Mouse (Mus musculus) intestine, embryonic 14.5 days (tissue): Measurements from ENCODE around the gene Cops6. TPM values are rescaled to one million over a fixed set of nuclear protein-coding genes. Genes with fewer than 3 reads are reported as not detected.

Experiments
- ATAC-seq: fragments of 200-750 bp; cut with Nextera tagmentation; replicated peaks from 2 replicates; pipeline ENCODE4 v1.8.0; 2017; ENCODE audit warnings: low read depth, moderate number of reproducible peaks, moderate TSS enrichment, moderate library complexity; ENCODE audit not compliant: low FRiP score, low TSS enrichment
- DNase-seq: peaks from one replicate; pipeline ENCODE4 v3.0.0-alpha.2; 2018; ENCODE audit warnings: low spot score
- H3K27ac ChIP-seq: fragments of 300-500 bp; sonication (generic); 2 replicates; pipeline ENCODE4 v1.5.1; 2014; ENCODE audit warnings: low read depth, mild to moderate bottlenecking, control low read depth
- H3K27me3 ChIP-seq: fragments of 300-500 bp; sonication (generic); replicated peaks from 2 replicates; pipeline ENCODE4 v1.6.1; 2014; ENCODE audit warnings: low read length, control low read depth; ENCODE audit not compliant: control insufficient read depth, insufficient read depth
- H3K36me3 ChIP-seq: fragments of 300-500 bp; sonication (generic); 2 replicates; pipeline ENCODE4 v1.6.1; 2014; ENCODE audit warnings: low read length, control low read depth; ENCODE audit not compliant: control insufficient read depth, insufficient read depth
- H3K4me1 ChIP-seq: fragments of 300-500 bp; sonication (generic); replicated peaks from 2 replicates; pipeline ENCODE4 v1.6.1; 2014; ENCODE audit warnings: low read length, control low read depth, mixed read lengths; ENCODE audit not compliant: control insufficient read depth, insufficient read depth
- H3K4me2 ChIP-seq: fragments of 300-500 bp; sonication (generic); 2 replicates; pipeline ENCODE4 v1.6.1; 2014; ENCODE audit warnings: low read length
- H3K4me3 ChIP-seq: fragments of 300-500 bp; sonication (generic); 2 replicates; pipeline ENCODE4 v1.5.1; 2014; ENCODE audit warnings: low read depth, low read length, control low read depth, mixed read lengths
- H3K9ac ChIP-seq: fragments of 300-500 bp; sonication (generic); 2 replicates; pipeline ENCODE4 v1.6.1; 2014; ENCODE audit warnings: mild to moderate bottlenecking, low read length
- H3K9me3 ChIP-seq: fragments of 300-500 bp; sonication (generic); 2 replicates; pipeline ENCODE4 v1.6.1; 2016; ENCODE audit warnings: low read length, control low read depth; ENCODE audit not compliant: control insufficient read depth
- WGBS: fragments of 180-500 bp; shearing (Covaris S2); extraction: QIAGEN DNeasy Blood & Tissue Kit; methylation state at CpG from one replicate; pipeline ENCODE4 v1.1.7; 2014; 5-methylcytosine and 5-hydroxymethylcytosine counted together
- polyA plus RNA-seq: library from polyadenylated mRNA; unstranded; fragments of >200 nt; fragmentation: Nextera tagmentation; extraction: Ambion mirVana; gene quantifications from 2 replicates; pipeline ENCODE4 v1.2.1, GENCODE M21; 2014

The Cops6 gene
- polyA plus RNA-seq, 1 experiment from 2014 or later = 250 TPM

- no peak overlapping the region for H3K4me3 ChIP-seq
- 71% methylated on average over 4 of the region's 4 CpGs for WGBS
- H3K27ac ChIP-seq = no peak overlapping the region
- H3K9me3 ChIP-seq = no peaks in the 10 kb centered on the region
- peaks cover 27% of the 10 kb centered on the region for H3K36me3 ChIP-seq
- H3K27me3 ChIP-seq = no peaks in the 10 kb centered on the region
- H3K4me1 ChIP-seq = no peaks in the 10 kb centered on the region
- no peak for ATAC-seq
- H3K9ac ChIP-seq = no peak overlapping the region
- DNase-seq = no peak
- H3K4me2 ChIP-seq = no peak overlapping the region
Measured at GRCm38 (mm10) chr5:138138585-138138984, 22.3 kb upstream of the Cops6 start.

DNA sequence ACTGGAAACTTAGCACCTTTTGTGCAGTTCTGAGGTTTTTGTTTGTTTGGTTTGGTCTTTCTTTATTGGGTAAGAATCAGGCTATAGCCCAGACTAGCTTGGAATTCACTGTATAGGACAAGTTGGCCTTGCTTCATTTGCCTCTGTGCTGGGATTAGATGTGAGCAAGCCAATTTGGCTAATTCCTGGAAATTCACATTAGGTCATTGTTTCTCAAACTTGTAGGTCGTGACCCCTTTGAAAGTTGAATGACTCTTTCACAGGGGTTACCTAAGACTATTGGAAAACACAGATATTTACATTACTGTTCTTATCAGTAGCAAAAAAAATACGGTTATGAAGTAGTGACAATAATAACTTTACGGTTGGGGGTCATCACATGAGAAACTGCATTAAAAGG lies 6.5 kb upstream of the Cops6 start:
- H3K27me3 ChIP-seq = no peaks in the 10 kb centered on the region
- no peaks in the 10 kb centered on the region for H3K9me3 ChIP-seq
- H3K4me2 ChIP-seq = peak overlapping the region; percentile 79
- no peak for DNase-seq
- no peak overlapping the region for H3K27ac ChIP-seq
- peak overlapping the region; percentile 96 for H3K4me3 ChIP-seq
- no peak for ATAC-seq
- peaks cover 28% of the 10 kb centered on the region for H3K36me3 ChIP-seq
- peaks cover 4% of the 10 kb centered on the region; the same call in 1 of the 2 replicates for H3K4me1 ChIP-seq
- peak overlapping the region; percentile 94 for H3K9ac ChIP-seq
- WGBS = 72% methylated on average over 3 of the region's 3 CpGs

DNA sequence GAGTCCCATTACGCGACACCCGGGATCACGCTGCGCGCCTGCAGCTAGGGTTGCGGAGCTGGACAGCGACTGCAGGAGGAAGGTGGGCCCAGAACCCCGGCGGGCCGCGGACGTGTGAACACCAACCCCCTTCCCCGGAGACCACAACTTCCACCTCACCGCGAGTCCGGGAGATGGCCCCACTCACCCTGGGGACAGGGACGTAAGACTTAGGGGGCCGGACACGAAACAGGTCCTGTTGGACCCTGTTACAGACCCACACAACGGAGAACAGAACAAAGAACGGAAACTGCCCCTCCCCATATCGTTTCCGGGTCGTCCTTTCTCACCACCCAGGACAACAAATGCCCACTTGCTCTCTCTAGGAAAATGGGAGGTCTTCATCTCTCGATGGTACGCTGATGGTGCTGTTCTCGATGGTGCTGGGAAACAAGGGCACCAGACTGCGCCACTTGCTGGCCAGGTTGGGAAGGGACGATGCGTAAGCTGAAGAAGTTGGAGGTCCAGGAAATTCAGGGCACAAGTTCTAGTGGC lies 5.4 kb upstream of the Cops6 start, which contains the start of gene Zfp113:
Gene Zfp113, minus strand, starts transcription at position 302 of the 534 bp plus-strand sequence.
- Histone ChIP-seq H3K4me1 (peaks cover 4% of the 10 kb centered on the region; the same call in 1 of the 2 replicates), H3K27ac (peak within 1 kb of the TSS; percentile 88), H3K9ac (peak within 1 kb of the TSS; percentile 94), H3K4me3 (peak within 1 kb of the TSS; percentile 96), H3K27me3 (no peaks in the 10 kb centered on the region), H3K36me3 (peaks cover 24% of the 10 kb centered on the region), H3K4me2 (peak within 1 kb of the TSS; percentile 79), H3K9me3 (no peaks in the 10 kb centered on the region)
- DNase-seq (peak; percentile 95), ATAC-seq (peak; percentile 97)
- under 1% methylated on average over 31 of the region's 31 CpGs for WGBS

DNA sequence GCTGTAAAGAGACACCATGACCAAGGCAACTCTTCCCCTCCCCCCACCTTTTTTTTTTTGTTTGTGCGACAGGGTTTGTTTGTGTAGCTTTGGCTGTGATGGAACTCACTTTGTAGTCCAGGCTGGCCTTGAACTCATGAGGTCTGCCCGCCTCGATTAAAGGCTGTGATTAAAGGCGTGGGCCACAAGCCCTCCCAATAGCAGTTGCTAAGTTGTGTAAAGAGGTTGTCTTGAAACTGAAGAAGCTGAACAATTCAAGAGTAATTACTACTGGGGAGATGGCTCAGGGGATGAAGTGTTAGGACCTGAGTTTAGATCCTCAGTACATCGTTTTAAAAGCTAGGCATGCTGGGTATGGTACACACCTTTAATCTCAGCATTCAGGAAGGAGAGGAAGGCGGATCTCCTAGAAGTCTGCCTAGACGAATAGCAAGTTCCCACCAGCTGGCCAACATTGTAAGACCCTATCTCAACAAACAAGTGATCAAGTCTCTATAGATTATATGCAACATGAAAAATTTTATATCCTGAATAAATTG lies 578 bp upstream of the Cops6 start:
- H3K4me3 ChIP-seq = peak overlapping the region; percentile 73
- no peak overlapping the region; the same call in 1 of the 2 replicates for H3K27ac ChIP-seq
- 65% methylated on average over 7 of the region's 7 CpGs for WGBS
- no peak for DNase-seq
- H3K9me3 ChIP-seq = no peaks in the 10 kb centered on the region
- peaks cover 8% of the 10 kb centered on the region for H3K4me1 ChIP-seq
- H3K36me3 ChIP-seq = peaks cover 28% of the 10 kb centered on the region
- ATAC-seq = 0 out of 2 replicates have a peak, but pooled peaks have one; percentile 9
- H3K9ac ChIP-seq = 0 out of 2 replicates have a peak overlapping the region, but pooled peaks have one; percentile 12
- no peaks in the 10 kb centered on the region for H3K27me3 ChIP-seq
- peak overlapping the region; percentile 85 for H3K4me2 ChIP-seq

GRCm38 (mm10) chr5:138163046-138163445 lies 2.2 kb downstream of the Cops6 start:
- ATAC-seq = no peak
- no peak for DNase-seq
- H3K4me1 ChIP-seq = peaks cover 8% of the 10 kb centered on the region
- H3K9ac ChIP-seq = no peak overlapping the region
- H3K4me2 ChIP-seq = no peak overlapping the region
- peaks cover 56% of the 10 kb centered on the region for H3K36me3 ChIP-seq
- H3K4me3 ChIP-seq = no peak overlapping the region
- H3K27ac ChIP-seq = no peak overlapping the region
- WGBS = 69% methylated on average over 6 of the region's 6 CpGs
- H3K27me3 ChIP-seq = no peaks in the 10 kb centered on the region
- H3K9me3 ChIP-seq = no peaks in the 10 kb centered on the region

DNA sequence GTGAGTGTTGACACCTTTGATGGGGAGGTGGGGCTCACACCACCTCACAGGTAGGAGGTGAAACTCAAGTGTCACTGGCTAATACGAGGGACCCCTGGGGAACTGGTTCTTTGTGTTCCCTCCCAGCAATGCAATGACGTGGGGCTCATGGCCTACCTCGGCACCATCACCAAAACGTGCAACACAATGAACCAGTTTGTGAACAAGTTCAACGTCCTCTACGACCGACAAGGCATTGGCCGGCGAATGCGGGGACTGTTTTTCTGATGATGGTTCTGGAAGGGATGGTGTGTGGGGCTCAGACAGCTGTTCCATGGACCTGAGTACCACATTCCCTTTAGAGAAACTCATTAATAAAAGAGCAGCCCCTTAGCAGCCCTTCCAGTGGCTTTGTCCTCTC lies 2.7 kb downstream of the Cops6 start:
- Histone ChIP-seq H3K27me3 (no peaks in the 10 kb centered on the region), H3K4me2 (no peak overlapping the region), H3K4me1 (peaks cover 8% of the 10 kb centered on the region), H3K36me3 (peaks cover 61% of the 10 kb centered on the region), H3K9me3 (no peaks in the 10 kb centered on the region), H3K9ac (no peak overlapping the region), H3K4me3 (no peak overlapping the region), H3K27ac (no peak overlapping the region)
- 67% methylated on average over 10 of the region's 10 CpGs for WGBS
- ATAC-seq = no peak
- no peak for DNase-seq

DNA sequence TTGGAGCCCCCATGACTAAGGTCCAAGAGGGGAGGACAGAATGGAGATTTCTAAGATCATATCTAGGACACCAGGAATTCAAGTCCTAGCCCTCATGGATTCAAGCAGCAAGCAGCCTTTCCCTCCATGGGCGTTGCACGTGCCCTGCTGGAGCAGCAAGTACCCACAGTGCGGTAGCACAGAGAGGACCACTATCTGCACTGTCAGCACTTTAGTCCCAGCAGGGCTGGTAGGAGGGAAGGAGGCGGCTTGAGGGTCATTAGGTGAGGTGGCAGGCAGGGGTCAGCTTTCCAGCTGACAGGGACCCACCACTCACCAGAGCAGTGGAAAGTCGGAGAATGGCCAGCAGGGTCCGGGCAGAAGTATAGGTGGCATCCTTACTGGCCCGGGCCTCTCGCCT lies 4.7 kb downstream of the Cops6 start:
- Histone ChIP-seq H3K9me3 (no peaks in the 10 kb centered on the region), H3K4me3 (no peak overlapping the region), H3K4me2 (no peak overlapping the region), H3K4me1 (peaks cover 18% of the 10 kb centered on the region), H3K27ac (no peak overlapping the region), H3K27me3 (no peaks in the 10 kb centered on the region), H3K36me3 (peaks cover 74% of the 10 kb centered on the region), H3K9ac (no peak overlapping the region)
- ATAC-seq = no peak
- DNase-seq = no peak
- WGBS = 79% methylated on average over 8 of the region's 8 CpGs

DNA sequence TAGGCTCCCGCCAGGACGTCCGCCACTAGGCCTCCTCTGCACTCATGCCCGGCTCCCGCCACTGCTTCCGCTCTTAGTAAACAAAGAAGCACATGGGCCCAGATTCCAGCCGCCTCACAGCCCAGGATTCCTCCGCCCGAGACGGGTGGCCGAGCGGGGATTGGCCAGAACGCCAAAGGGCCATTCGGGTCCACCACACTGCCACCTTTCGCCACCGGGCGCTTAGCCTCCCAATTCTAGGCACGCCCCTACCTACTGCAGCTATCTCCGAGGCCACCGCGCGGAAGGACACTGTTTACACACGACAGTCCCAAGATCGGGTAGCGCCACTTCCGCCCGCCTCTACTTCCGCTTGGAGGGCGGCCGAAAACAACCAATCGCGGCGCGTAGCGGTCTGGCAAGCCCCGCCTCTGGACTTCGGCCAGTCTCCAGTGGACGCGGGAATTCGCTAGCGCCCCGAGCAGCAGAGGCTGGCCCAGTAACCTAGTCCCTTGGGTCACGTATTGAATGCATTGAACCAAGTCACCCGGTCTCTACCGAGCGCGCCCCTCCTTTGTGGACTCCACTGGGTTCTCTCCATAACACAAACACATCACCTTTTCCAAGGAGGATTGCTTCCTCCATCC lies 10.2 kb downstream of the Cops6 start:
- ATAC-seq (peak; percentile 90), DNase-seq (peak; percentile 98)
- Histone ChIP-seq H3K9me3 (no peaks in the 10 kb centered on the region), H3K27me3 (no peaks in the 10 kb centered on the region), H3K27ac (peak overlapping the region; percentile 94), H3K4me1 (peaks cover 19% of the 10 kb centered on the region), H3K4me3 (peak overlapping the region; percentile 79), H3K9ac (peak overlapping the region; percentile 83), H3K36me3 (peaks cover 62% of the 10 kb centered on the region), H3K4me2 (peak overlapping the region; percentile 72)
- WGBS = under 1% methylated on average over 47 of the region's 47 CpGs
